Mouse (Mus musculus) c-Kit-positive CD71-negative TER-119-negative erythroid progenitor cells, embryonic 14.5 days (primary cell): ENCODE data around the gene Samd4.
"Not testable (repeated sequence)": the region's sequence is repeated elsewhere in the genome, so short reads cannot be mapped to it uniquely, and the experiment has no call there.

ENCODE experiments used
- DNase-seq: peaks from one replicate; pipeline ENCODE4 v3.0.0-alpha.2; 2013; ENCODE audit warnings: low read depth

Samd4 gene

DNA sequence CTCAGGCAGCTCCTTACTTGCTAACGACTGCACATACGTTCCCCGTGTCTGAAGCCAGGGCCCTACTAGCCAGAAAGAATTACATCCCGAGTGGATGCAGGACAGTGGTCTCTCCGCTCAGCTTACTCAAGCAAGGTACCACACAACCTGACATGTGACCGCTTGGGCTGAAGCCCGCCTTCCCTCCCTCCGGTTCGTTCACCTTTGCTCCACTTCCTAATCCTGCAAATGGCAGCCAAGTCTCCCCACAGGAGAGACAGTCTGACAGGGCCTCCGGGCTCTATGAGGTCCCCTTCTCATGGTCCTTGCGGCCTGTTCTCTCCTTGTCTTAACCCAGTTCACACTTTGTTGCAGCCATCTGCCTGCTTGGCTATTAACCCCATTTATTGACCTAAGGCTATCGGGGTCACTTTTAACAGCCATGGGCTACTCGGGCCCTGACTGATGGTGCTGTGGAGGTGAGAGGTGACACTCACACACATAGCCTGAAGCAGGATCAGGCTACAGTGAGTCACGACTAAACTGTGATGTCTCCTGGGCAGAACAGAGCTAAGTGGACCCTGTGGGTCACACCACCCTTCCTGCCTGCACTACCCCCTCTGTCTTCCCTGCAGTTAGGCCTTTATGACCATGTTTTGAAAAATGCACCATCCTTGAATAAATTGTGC, 192.5 kb downstream of the Samd4 start:
- no peak for DNase-seq

- no peak for DNase-seq
Measured at GRCm38 (mm10) chr14:47075856-47076255, 193.2 kb downstream of the Samd4 start.

- no peak for DNase-seq
Measured at GRCm38 (mm10) chr14:47076956-47077575, 194.4 kb downstream of the Samd4 start.

DNA sequence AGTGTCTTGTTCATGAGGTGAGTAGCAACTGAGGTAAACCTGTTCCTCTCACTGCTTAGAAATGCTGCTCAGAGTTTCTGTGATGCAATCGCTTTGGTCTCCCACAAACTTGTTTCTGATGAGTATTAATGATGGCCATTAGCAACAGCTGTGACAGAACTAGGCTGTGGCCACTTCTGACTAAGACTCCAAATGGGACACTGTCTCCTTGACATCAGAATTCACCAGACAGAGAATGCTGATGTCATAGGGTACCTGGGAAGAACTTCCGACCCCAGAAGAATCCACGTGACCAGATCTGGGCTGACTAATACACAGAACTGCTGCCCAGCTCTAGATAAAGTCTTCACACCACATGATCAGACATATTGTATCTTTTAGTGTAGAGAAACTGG, 194.9 kb downstream of the Samd4 start:
- DNase-seq, result no peak

- DNase-seq, result no peak
Measured at GRCm38 (mm10) chr14:47079911-47080310, 197.3 kb downstream of the Samd4 start.

GRCm38 (mm10) chr14:47083311-47083710, 200.7 kb downstream of the Samd4 start:
- no peak for DNase-seq

DNA sequence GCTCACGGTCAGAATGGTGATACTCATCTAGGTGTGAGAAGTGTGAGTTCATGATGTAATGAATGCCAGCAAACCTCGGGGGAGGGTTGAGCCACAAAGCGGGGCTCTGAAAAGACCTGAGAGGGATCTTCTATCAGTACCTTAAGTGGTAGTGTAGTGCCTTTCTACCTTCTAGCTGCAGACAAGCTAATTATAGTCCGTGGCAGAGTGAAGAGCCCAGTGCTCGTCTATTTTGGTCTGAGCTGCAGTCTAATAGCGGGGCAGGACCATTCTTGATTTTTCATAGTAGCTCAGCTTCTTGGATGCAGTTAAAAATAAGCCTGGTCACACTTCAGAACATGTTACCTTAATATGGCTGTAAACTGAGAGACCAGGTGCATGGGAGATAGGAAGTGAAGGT, 201.2 kb downstream of the Samd4 start:
- DNase-seq, result no peak

GRCm38 (mm10) chr14:47084686-47085085, 202.0 kb downstream of the Samd4 start:
- no peak for DNase-seq

GRCm38 (mm10) chr14:47086123-47086522, 203.5 kb downstream of the Samd4 start:
- no peak for DNase-seq

DNA sequence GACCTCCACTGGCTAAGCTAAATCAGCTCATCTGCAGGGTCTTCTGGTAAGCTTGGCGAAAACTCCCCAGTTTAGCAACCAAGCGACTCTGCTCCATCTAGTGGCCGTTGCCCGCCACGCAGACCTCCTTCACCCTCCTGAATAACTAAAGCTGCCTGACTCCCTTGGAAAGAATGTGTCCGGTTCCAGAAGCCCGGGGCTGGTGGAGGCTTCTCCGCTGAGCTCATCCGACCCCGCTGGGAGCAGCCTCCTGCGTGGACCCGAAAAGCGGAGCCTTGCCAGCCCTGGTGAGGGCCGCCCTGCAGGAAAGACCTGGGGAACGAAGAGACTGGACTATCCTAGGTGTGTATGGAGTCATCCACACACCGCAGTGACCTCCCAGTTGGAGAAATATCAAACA, 204.1 kb downstream of the Samd4 start:
- peak; percentile 57 for DNase-seq

GRCm38 (mm10) chr14:47087182-47087581, 204.5 kb downstream of the Samd4 start:
- DNase-seq, result peak; percentile 80

GRCm38 (mm10) chr14:47087669-47088250, 205.1 kb downstream of the Samd4 start:
- DNase-seq, result no peak

DNA sequence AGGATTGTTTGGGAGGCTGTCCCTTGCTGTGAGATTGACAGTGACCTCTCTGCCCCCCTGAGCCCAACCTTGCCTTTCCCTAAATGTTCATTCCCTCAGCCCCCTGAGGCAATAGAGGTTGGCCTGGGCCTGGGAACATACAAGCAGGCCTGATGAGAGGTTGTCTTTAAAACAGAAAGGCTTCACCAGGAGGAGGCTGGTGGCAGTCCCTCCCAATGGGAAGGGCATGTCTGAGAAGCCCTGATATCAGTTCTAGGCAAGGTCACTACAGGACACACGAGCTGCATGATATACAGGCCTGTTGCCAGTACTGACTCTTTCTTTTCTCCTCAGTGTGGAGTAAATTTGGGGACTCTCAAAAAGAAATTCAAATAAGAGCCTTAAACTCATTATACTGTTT, 205.7 kb downstream of the Samd4 start:
- no peak for DNase-seq

DNA sequence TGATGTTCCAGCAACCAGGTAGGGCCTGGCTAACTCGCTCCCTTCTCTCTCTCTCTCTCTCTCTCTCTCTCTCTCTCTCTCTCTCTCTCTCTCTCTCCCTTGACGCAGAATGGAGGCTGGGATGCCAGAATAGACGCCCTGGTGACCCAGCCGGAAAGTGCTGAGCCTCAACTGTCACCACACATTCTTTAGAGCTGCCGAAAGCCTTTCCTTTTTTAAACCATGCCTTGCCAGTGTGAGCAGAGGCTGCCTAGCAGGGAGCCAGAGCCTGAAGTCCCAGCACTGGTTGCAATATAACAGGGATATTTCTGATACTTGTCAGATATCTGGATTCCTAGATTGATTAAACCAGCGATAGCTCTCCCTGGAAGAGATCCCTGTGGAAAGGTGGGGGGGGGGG, 206.5 kb downstream of the Samd4 start:
- DNase-seq, result no peak

- DNase-seq, result no peak
Measured at GRCm38 (mm10) chr14:47091908-47092307, 209.3 kb downstream of the Samd4 start.

DNA sequence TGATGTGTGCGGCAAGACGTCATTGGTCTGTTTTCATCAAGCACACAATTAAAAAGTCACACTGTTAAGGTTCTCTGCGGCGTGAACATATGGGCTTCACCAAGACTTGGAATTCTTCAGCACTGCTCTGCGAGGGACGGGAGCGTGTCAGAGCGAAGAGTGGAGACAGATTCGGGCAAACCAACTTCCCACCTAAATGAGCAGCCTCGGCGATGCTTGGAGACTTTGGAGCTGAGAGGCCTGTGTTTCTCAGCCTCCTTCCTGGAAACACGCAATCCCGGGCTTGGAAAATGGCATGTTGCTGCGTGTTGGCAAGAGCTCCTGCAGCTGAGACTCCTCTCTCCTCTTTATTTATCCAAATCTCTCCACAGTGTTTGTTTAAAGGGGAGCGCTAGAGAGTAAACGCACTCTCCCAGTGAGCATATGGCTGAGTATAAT, 210.7 kb downstream of the Samd4 start:
- no peak for DNase-seq

DNA sequence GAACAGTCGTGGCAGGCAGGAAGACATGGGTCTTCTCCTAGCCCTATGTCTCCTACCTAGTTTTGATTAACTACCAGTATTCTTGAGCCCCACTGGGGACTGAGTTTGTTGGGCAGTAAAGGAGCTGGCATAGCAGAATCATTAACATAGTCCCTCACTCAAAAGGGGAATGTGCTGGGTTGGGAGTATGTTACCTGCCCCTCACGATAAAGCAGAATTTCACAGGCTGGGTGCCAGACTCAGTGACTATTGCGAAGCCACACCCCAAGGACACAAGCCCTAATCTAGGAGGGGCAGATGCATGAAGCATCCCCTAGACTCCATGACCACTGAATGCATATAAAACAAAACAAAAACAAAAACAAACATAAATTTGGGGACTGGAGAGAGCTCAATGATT, 212.4 kb downstream of the Samd4 start:
- no peak for DNase-seq

GRCm38 (mm10) chr14:47096357-47096756, 213.7 kb downstream of the Samd4 start:
- no peak for DNase-seq

DNA sequence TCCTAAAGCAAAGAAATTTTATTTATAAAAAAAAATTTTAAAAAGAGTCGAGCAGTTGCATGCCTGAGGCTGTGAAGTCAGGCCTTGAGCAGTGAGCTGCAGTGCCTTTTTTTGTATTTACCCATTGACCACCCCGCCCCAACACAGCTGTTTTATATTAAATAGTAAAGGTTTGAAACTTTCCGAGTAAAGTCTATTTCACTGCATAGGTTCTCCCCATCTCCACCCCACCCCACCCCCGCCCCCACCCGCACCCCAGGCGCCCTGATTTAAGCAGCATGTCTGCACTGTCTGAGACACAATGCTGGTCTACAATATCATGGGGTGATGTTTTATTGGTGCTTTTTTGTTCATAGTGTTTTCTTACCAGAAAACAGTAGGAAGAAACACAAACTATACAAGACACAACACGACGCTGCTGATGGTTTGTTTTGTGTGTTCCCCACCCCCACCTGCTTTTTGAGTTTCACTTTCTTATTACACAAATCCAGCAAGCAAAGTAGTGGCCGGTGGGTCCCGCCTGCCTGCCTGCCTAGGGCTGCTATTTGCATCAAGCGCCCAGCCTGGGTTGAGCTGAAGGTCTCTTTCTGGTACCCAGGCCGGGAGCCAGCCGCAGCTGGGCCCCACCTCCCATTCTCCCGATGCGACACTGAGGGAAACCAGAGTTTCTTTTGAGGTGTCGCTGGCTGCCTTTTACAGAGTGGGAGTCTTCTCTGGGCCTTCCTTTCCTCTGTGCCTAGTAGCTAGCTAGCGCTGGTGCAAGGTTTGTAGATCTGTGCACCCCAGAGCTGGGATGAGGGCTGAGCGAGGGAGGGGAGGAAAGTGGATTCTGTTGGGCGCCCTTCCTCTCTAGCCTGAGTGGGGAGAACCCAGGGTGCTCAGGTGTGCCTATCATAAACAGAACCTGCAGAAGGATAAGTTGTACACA, 221.9 kb downstream of the Samd4 start:
- no peak for DNase-seq

DNA sequence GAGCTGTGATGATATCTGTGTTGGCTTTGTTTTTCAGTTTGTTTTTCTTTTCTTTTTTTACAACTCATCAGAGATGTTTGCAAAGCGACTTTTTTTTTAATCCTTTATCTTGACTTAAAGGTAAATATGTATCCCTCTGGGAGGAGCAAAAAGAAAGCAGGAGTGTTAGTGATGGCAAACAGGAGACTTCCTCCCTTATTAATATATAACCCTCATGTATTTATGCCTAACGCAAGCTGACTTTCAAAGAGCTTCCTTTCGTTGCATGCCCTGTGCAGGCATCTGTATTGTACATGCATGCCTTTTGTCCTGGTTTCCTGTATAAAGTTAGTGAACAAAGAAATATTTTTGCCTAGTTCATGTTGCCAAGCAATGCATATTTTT, 222.5 kb downstream of the Samd4 start:
- no peak for DNase-seq

- DNase-seq, result no peak
Measured at GRCm38 (mm10) chr14:47105755-47106154, 223.1 kb downstream of the Samd4 start.

DNA sequence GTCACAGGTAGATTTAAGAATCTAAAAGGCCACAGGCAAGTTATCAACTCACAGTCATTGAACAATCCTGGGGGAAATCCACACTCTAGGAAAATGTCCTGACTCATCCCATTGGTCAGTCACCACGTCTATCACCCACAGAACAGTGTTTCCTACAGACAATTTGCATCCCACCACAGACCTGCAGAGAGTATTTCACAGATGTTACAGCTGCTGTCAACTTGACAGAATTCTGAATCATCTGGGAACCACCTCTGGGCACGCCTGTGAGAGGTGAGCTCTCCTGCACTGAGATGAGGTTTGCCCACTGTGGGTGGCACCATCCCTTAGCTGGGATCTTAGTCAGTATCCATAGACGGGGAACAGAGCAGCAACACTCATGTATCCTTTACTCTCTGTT, 224.8 kb downstream of the Samd4 start:
- DNase-seq, result no peak

DNA sequence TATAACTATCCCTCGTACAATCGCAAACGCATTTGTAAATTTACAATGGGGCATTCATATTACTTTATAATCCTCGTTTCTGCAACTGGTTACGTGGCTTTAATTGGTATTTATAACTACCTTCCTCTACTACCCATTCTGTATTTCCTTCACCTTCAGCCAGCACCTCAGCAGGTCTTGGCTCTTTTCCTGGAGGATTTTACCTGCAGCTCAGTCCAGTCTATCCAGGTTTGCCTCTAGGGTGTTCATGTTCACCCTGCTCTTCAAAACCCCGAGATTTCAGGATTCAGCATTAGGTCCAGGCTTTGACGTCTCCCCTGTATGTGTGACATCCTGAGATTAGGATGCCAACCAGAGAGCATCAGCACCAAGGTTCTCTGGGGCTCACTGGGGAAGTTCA, 227.7 kb downstream of the Samd4 start:
- DNase-seq, result not testable (repeated sequence)
